Mouse (Mus musculus): ENCODE data around the gene Hdac11. TPM values are rescaled to one million over a fixed set of nuclear protein-coding genes. Genes with fewer than 3 reads are reported as not detected.

Gene Hdac11
- polyA plus RNA-seq, 1 experiment from 2014 or later: 9.0 TPM

DNA sequence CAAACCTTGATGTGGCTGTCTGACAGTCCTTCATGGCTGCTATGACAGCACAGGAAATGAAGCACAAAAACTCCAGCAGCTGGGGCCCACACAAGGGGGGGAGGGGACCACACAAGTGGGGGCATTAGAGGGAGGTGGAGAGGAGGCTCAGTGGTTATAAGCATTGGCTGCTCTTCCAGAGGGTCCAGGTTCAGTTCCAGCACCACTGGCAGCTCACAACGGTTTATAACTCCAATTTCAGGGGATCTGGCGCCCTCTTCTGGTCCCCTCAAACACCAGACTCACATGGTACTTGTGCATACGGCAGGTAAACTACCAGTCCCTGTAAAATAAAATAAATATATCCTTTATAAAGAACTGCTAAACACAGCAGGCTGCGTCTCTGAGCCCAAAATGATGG is 27.5 kb upstream of the Hdac11 start:
- Histone ChIP-seq H3K36me3 (ENCODE audit: control insufficient read depth, insufficient read depth, low read length) (no peaks in the 10 kb centered on the region), H3K27me3 (replicated peaks; ENCODE audit: control insufficient read depth, insufficient read depth, low read length) (no peaks in the 10 kb centered on the region), H3K9me3 (ENCODE audit: control insufficient read depth, low read length) (no peaks in the 10 kb centered on the region), H3K4me3 (ENCODE audit: low read length) (no peak overlapping the region), H3K4me1 (ENCODE audit: control insufficient read depth, insufficient read depth, low read length) (no peaks in the 10 kb centered on the region), H3K9ac (ENCODE audit: low read depth, low read length) (no peak overlapping the region), H3K4me2 (ENCODE audit: low read depth, low read length) (no peak overlapping the region), H3K27ac (ENCODE audit: low read length) (no peak overlapping the region)
- no peak for ATAC-seq
- WGBS: 44% methylated on average over 4 of the region's 4 CpGs

DNA sequence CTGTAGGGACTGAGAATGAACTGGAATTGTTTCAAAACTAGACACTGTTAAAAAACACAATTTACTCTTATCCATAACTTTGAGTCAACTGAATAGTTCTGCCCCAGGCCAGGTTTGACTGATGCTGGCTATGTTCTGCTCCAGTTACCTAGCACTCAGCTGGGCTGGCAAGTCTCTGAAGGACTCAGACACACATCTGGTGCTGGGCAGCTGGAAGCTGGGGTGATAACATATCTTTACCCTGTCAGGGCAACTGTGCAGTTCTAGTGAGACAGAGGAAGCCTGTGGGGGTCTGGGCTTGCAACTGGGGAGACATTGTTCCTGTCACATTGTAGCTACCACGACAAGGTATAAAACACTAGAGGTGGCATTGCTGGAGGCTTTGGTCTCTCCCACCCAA is 25.6 kb upstream of the Hdac11 start:
- WGBS: 57% methylated on average over 1 of the region's 1 CpGs
- Histone ChIP-seq H3K27ac (ENCODE audit: low read length) (no peak overlapping the region), H3K4me2 (ENCODE audit: low read depth, low read length) (no peak overlapping the region), H3K4me3 (ENCODE audit: low read length) (no peak overlapping the region), H3K36me3 (ENCODE audit: control insufficient read depth, insufficient read depth, low read length) (no peaks in the 10 kb centered on the region), H3K4me1 (ENCODE audit: control insufficient read depth, insufficient read depth, low read length) (no peaks in the 10 kb centered on the region), H3K27me3 (replicated peaks; ENCODE audit: control insufficient read depth, insufficient read depth, low read length) (no peaks in the 10 kb centered on the region), H3K9me3 (ENCODE audit: control insufficient read depth, low read length) (no peaks in the 10 kb centered on the region), H3K9ac (ENCODE audit: low read depth, low read length) (no peak overlapping the region)
- ATAC-seq: no peak

DNA sequence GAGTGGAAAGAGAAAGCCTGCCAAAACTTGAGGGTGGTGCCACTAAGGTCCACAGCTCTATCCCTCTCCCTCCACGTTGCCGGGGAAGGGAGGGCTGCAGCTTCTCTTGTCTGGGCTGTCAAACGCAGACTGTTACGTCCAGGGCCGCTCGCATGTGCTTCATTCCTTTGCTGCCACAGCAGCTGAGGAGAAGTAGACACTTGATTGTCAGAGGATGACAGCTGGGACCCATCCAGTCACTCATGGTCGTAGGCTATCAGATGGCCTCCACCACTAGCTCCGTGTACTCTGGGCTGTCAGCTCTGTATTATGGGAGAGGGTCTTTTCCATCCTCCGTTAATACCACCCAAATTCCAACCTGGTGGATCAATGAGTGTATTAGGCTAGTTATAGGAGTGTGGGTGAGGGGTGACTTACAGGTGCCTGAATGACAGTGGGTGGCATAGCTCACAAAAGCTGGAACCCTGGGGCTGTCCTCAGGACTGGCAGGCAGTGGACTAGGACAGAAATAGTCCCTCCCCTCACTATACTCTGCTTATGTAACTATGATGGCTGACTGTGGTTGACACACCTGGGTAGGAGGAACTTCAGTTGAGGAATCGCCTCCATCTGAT is 19.0 kb upstream of the Hdac11 start:
- H3K36me3 ChIP-seq (ENCODE audit: control insufficient read depth, insufficient read depth, low read length): no peaks in the 10 kb centered on the region
- H3K27me3 ChIP-seq (replicated peaks; ENCODE audit: control insufficient read depth, insufficient read depth, low read length): no peaks in the 10 kb centered on the region
- H3K4me2 ChIP-seq (ENCODE audit: low read depth, low read length): no peak overlapping the region
- no peak overlapping the region for H3K9ac ChIP-seq (ENCODE audit: low read depth, low read length)
- no peak for ATAC-seq
- no peaks in the 10 kb centered on the region for H3K9me3 ChIP-seq (ENCODE audit: control insufficient read depth, low read length)
- 66% methylated on average over 10 of the region's 10 CpGs for WGBS
- H3K4me1 ChIP-seq (ENCODE audit: control insufficient read depth, insufficient read depth, low read length): no peaks in the 10 kb centered on the region
- no peak overlapping the region for H3K4me3 ChIP-seq (ENCODE audit: low read length)
- no peak overlapping the region for H3K27ac ChIP-seq (ENCODE audit: low read length)

DNA sequence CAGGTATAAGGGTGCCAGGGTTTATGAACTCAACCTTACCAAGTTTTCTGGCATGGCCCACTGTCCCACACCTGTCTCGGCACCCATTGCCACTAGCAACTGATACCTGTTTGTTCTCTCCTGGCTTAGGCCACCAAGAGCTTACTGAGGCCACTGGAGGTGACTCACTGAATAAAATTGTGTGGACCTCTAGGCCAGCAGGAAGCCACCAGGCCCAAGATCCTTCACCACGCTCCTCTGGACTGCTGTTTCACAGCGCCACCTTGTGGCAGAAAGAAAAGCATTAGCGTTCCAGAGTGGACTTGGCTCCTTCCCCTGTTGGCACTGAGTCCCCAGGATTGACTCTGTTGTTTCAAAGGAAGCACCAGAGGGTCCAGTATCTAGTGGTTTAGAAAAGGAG is 16.6 kb upstream of the Hdac11 start:
- Histone ChIP-seq H3K4me3 (ENCODE audit: low read length) (no peak overlapping the region), H3K9ac (ENCODE audit: low read depth, low read length) (no peak overlapping the region), H3K36me3 (ENCODE audit: control insufficient read depth, insufficient read depth, low read length) (no peaks in the 10 kb centered on the region), H3K27me3 (replicated peaks; ENCODE audit: control insufficient read depth, insufficient read depth, low read length) (no peaks in the 10 kb centered on the region), H3K9me3 (ENCODE audit: control insufficient read depth, low read length) (no peaks in the 10 kb centered on the region), H3K4me1 (ENCODE audit: control insufficient read depth, insufficient read depth, low read length) (no peaks in the 10 kb centered on the region), H3K4me2 (ENCODE audit: low read depth, low read length) (no peak overlapping the region), H3K27ac (ENCODE audit: low read length) (no peak overlapping the region)
- peak; percentile 59 for ATAC-seq
- WGBS: 29% methylated on average over 4 of the region's 4 CpGs

DNA sequence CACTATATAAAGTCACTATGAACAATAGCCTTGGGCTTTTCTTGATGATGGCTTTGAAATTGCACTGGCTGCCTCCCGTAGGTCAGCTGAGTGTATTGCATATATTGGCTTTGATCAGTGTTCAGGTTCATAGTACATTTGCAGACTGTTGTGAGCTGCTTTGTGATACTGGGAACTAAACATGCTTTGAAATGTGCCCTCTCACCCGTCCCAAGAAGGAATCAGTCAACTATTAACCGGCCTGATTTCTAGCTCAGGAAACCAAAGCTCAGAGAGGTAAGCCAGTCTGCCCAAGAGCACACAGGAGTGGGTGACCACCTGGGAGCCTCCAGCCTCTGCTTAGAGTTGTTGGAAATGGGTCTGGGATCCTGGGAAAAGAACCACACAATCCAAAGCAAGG is 11.4 kb upstream of the Hdac11 start:
- H3K9ac ChIP-seq (ENCODE audit: low read depth, low read length): no peak overlapping the region
- peak; percentile 74 for ATAC-seq
- no peaks in the 10 kb centered on the region for H3K27me3 ChIP-seq (replicated peaks; ENCODE audit: control insufficient read depth, insufficient read depth, low read length)
- no peaks in the 10 kb centered on the region for H3K4me1 ChIP-seq (ENCODE audit: control insufficient read depth, insufficient read depth, low read length)
- no peak overlapping the region for H3K4me2 ChIP-seq (ENCODE audit: low read depth, low read length)
- H3K9me3 ChIP-seq (ENCODE audit: control insufficient read depth, low read length): no peaks in the 10 kb centered on the region
- no peaks in the 10 kb centered on the region for H3K36me3 ChIP-seq (ENCODE audit: control insufficient read depth, insufficient read depth, low read length)
- 52% methylated on average over 3 of the region's 3 CpGs for WGBS
- H3K27ac ChIP-seq (ENCODE audit: low read length): no peak overlapping the region
- H3K4me3 ChIP-seq (ENCODE audit: low read length): no peak overlapping the region

DNA sequence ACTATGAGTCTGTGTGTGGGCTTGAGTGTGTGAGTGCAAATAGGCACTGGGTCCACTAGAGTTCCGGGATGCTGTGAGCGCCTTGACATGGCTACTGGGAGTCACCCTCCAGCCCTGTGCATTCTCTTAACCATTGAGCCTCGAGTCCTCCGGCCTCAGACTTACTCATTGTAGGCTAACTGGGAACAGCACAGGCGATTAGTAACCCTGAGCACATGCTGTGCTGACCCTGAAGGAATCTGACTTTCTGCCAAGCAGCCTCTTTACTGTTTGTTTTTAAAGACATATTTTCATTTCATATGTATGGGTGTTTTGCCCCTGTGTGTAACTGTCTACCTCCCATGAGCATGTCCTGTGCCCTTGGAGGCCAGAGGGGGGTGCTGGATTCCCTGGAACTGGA is 10.9 kb upstream of the Hdac11 start:
- no peak for ATAC-seq
- H3K9ac ChIP-seq (ENCODE audit: low read depth, low read length): no peak overlapping the region
- H3K27me3 ChIP-seq (replicated peaks; ENCODE audit: control insufficient read depth, insufficient read depth, low read length): no peaks in the 10 kb centered on the region
- H3K4me2 ChIP-seq (ENCODE audit: low read depth, low read length): no peak overlapping the region
- H3K4me1 ChIP-seq (ENCODE audit: control insufficient read depth, insufficient read depth, low read length): no peaks in the 10 kb centered on the region
- WGBS: 76% methylated on average over 5 of the region's 5 CpGs
- no peak overlapping the region for H3K4me3 ChIP-seq (ENCODE audit: low read length)
- H3K36me3 ChIP-seq (ENCODE audit: control insufficient read depth, insufficient read depth, low read length): no peaks in the 10 kb centered on the region
- no peaks in the 10 kb centered on the region for H3K9me3 ChIP-seq (ENCODE audit: control insufficient read depth, low read length)
- no peak overlapping the region for H3K27ac ChIP-seq (ENCODE audit: low read length)

DNA sequence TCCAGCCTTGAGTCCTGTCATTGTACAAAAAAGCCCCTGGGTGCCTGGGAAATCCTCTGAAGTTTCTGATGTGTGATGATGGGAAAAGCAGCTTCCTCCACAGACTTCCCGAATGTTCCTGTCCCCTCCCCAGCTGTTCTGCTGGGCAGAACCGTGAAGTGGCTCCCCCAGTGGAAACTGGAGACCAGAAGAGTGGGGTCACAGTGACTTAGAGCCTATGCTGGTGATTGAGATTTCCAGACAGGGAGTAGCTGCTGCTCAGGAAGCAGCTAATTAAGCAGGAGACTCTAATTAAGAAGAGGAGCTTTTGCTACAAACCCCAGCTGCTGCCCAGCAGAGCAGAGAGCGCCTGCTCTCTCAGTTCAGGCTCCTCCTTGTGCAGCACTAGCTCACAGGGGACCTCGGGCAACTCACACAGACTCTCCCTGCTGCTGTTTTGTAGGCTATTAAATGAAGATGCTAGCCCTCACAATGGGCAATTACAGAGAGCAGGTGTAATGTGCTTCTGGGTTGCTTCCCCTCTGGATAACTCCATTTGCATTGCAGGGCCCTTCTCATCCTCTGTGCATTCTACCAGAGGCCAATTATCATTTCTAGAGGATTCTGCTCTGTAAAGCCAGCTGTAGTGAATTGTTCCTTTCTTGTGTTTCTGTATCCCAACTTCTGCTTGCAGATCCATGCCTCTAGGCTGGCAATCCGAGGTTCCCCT is 9.9 kb upstream of the Hdac11 start:
- WGBS: 41% methylated on average over 5 of the region's 5 CpGs
- Histone ChIP-seq H3K9ac (ENCODE audit: low read depth, low read length) (no peak overlapping the region), H3K4me1 (ENCODE audit: control insufficient read depth, insufficient read depth, low read length) (no peaks in the 10 kb centered on the region)

DNA sequence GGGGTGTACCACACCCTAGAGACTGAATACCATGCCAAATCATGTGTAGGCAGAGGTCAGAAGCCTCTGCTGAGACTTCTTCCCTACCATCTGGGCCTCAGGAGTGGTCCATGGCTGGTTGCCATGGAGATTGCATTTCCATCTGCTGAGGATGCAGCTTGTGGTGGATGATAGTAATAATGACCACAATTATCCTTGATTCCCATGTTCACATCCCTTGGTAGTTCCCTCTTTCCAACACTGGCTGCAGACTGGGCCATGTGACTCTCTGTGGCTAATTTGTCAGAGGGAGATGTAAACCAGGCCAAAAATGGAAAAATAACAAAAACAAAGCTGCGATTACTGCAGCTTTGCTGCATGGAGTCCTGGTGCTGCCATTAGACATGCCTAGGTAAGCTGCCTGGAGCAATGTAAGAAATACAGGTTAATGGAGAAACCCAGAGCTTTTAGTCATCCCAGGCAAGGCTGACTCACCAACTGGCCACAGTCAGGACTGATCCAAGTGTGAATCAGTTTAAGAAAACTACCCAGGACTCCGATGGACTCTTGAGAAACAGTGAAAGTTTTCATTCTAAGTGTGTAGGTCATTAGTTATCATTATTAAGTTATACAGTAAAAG is 9.2 kb upstream of the Hdac11 start:
- H3K27ac ChIP-seq (ENCODE audit: low read length): no peak overlapping the region
- no peak overlapping the region for H3K4me2 ChIP-seq (ENCODE audit: low read depth, low read length)
- H3K9ac ChIP-seq (ENCODE audit: low read depth, low read length): no peak overlapping the region
- H3K9me3 ChIP-seq (ENCODE audit: control insufficient read depth, low read length): 0 out of 2 replicates have a peak, but pooled peaks cover 2% of the 10 kb centered on the region
- H3K4me1 ChIP-seq (ENCODE audit: control insufficient read depth, insufficient read depth, low read length): no peaks in the 10 kb centered on the region
- H3K27me3 ChIP-seq (replicated peaks; ENCODE audit: control insufficient read depth, insufficient read depth, low read length): no peaks in the 10 kb centered on the region
- no peak for ATAC-seq
- 72% methylated on average over 2 of the region's 2 CpGs for WGBS
- H3K36me3 ChIP-seq (ENCODE audit: control insufficient read depth, insufficient read depth, low read length): no peaks in the 10 kb centered on the region
- H3K4me3 ChIP-seq (ENCODE audit: low read length): no peak overlapping the region

More for the DNA sequence above, 9.9 kb upstream of the Hdac11 start:
- no peaks in the 10 kb centered on the region for H3K36me3 ChIP-seq (ENCODE audit: control insufficient read depth, insufficient read depth, low read length)
- H3K9me3 ChIP-seq (ENCODE audit: control insufficient read depth, low read length): 0 out of 2 replicates have a peak, but pooled peaks cover 2% of the 10 kb centered on the region
- no peaks in the 10 kb centered on the region for H3K27me3 ChIP-seq (replicated peaks; ENCODE audit: control insufficient read depth, insufficient read depth, low read length)
- ATAC-seq: no peak
- H3K27ac ChIP-seq (ENCODE audit: low read length): no peak overlapping the region
- no peak overlapping the region for H3K4me3 ChIP-seq (ENCODE audit: low read length)
- no peak overlapping the region for H3K4me2 ChIP-seq (ENCODE audit: low read depth, low read length)

DNA sequence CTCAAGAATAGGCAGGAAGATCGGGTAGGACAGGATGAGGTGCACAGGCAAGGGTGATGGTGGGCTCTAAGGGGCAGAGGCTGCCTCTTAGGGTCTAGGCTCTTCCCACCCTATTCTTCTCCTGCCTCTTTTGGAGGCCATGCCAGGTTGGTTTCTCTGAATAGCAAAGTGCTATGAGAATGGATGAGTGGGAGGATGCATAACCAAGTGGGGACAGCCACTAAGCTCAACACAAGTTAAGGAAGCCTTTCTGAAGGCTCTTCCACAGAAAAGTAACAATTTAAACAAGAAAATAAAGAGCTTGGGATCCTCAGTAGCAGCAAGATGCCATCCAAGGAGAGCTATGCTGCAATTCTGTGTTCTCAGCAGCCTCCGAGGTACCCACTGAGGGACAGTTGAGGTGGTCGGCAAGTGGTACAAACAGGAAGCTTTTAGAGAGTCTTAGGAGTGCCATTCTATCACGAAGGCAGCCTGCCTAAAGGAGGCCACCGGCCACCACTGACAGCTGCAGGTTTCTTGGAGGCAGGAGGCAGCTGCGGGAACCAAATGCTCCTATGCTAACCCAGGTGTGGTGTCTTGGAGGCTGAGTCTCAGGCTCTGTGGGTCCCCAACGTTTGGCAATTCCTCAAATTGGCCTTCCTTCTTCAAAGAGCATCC is 3.4 kb upstream of the Hdac11 start:
- WGBS: 35% methylated on average over 7 of the region's 7 CpGs
- Histone ChIP-seq H3K27me3 (replicated peaks; ENCODE audit: control insufficient read depth, insufficient read depth, low read length) (no peaks in the 10 kb centered on the region), H3K4me3 (ENCODE audit: low read length) (no peak overlapping the region), H3K9ac (ENCODE audit: low read depth, low read length) (no peak overlapping the region), H3K27ac (ENCODE audit: low read length) (no peak overlapping the region), H3K9me3 (ENCODE audit: control insufficient read depth, low read length) (0 out of 2 replicates have a peak, but pooled peaks cover 2% of the 10 kb centered on the region), H3K36me3 (ENCODE audit: control insufficient read depth, insufficient read depth, low read length) (no peaks in the 10 kb centered on the region), H3K4me2 (ENCODE audit: low read depth, low read length) (no peak overlapping the region), H3K4me1 (ENCODE audit: control insufficient read depth, insufficient read depth, low read length) (peaks cover 12% of the 10 kb centered on the region)
- no peak for ATAC-seq
